Mouse (Mus musculus) forebrain, embryonic 15.5 days (tissue): ENCODE measurements at regions not wholly inside any gene's neighbourhood (a gene's known extent, or its start where the extent isn't known, plus 50 kb on each side); places are given as distances from the start of the nearest gene placed in this dataset.

ENCODE experiments used
- ATAC-seq: fragments of 200-750 bp; cut with Nextera tagmentation; replicated peaks from 2 replicates; pipeline ENCODE4 v1.8.0; 2017; ENCODE audit warnings: mild to moderate bottlenecking, moderate TSS enrichment, moderate library complexity
- H3K27ac ChIP-seq: fragments of 300-500 bp; sonication (generic); replicated peaks from 2 replicates; pipeline ENCODE4 v1.5.1; 2015; ENCODE audit warnings: mild to moderate bottlenecking, inconsistent platforms
- H3K27me3 ChIP-seq: fragments of 300-500 bp; sonication (generic); 2 replicates; pipeline ENCODE4 v1.6.1; 2015; ENCODE audit warnings: inconsistent platforms
- H3K36me3 ChIP-seq: fragments of 300-500 bp; sonication (generic); 2 replicates; pipeline ENCODE4 v1.6.1; 2015; ENCODE audit warnings: mild to moderate bottlenecking, inconsistent platforms
- H3K4me1 ChIP-seq: fragments of 300-500 bp; sonication (generic); 2 replicates; pipeline ENCODE4 v1.6.1; 2015; ENCODE audit warnings: inconsistent platforms
- H3K4me2 ChIP-seq: fragments of 300-500 bp; sonication (generic); replicated peaks from 2 replicates; pipeline ENCODE4 v1.6.1; 2015; ENCODE audit warnings: mild to moderate bottlenecking, inconsistent platforms
- H3K4me3 ChIP-seq: fragments of 300-500 bp; sonication (generic); 2 replicates; pipeline ENCODE4 v1.5.1; 2015; ENCODE audit warnings: mild to moderate bottlenecking, inconsistent platforms
- H3K9ac ChIP-seq: fragments of 300-500 bp; sonication (generic); replicated peaks from 2 replicates; pipeline ENCODE4 v1.6.1; 2015; ENCODE audit warnings: mild to moderate bottlenecking, inconsistent platforms
- H3K9me3 ChIP-seq: fragments of 300-500 bp; sonication (generic); 2 replicates; pipeline ENCODE4 v1.6.1; 2016; ENCODE audit warnings: inconsistent platforms
- WGBS: fragments of 180-500 bp; shearing (Covaris S2); methylation state at CpG from one replicate; pipeline ENCODE4 v1.1.7; 2015; ENCODE audit warnings: mixed read lengths; 5-methylcytosine and 5-hydroxymethylcytosine counted together

DNA sequence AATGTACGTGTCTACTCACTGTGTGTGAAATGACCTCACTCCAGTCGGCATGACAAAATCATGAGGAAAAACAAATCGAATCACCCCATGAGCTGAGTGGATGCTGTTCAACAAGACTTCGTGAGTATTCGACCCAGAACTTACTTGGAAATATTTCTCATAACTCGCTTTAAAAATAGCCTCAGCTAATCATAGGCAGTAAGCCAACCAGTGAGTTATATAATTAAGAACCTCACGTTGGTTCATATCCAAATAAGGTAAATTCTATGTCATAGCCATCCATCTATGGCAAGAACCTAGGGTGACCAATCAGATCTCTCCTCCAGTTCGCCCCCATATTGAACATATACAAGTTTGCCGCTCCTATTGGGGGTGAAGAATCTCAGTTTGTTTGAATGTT lies 466.5 kb upstream of the Gm19410 start:
- Histone ChIP-seq H3K4me1 (peaks cover 17% of the 10 kb centered on the region), H3K27ac (no peak overlapping the region), H3K27me3 (no peaks in the 10 kb centered on the region), H3K9ac (no peak overlapping the region), H3K9me3 (no peaks in the 10 kb centered on the region), H3K36me3 (no peaks in the 10 kb centered on the region), H3K4me2 (no peak overlapping the region), H3K4me3 (no peak overlapping the region)
- WGBS: 91% methylated on average over 9 of the region's 9 CpGs
- no peak for ATAC-seq

DNA sequence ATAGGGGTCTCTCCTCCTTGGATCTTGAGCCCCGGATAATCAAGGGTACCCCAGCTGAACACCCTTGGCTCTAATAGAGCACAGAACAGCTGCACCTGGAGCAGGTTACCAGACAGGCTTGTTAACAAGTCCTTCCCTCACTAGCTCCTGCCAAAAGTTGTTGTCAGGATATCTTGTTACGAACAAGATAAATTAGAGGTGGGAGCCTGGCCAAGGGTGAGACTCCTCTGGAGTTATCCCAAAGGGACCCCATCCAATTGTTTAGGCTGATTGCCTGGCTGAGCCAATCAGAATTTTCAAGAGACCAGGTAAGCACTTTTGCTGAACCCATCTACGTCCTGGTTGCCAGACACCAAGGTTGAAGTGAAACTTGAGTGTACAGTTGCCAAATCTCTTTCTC lies 465.2 kb upstream of the Gm19410 start:
- H3K4me3 ChIP-seq: no peak overlapping the region
- H3K36me3 ChIP-seq: no peaks in the 10 kb centered on the region
- H3K9ac ChIP-seq: no peak overlapping the region
- H3K4me2 ChIP-seq: no peak overlapping the region
- ATAC-seq: peak; percentile 53
- peaks cover 17% of the 10 kb centered on the region for H3K4me1 ChIP-seq
- H3K27me3 ChIP-seq: no peaks in the 10 kb centered on the region
- WGBS: 38% methylated on average over 3 of the region's 3 CpGs
- peak overlapping the region; percentile 13; the same call in 1 of the 2 replicates for H3K27ac ChIP-seq
- H3K9me3 ChIP-seq: no peaks in the 10 kb centered on the region

DNA sequence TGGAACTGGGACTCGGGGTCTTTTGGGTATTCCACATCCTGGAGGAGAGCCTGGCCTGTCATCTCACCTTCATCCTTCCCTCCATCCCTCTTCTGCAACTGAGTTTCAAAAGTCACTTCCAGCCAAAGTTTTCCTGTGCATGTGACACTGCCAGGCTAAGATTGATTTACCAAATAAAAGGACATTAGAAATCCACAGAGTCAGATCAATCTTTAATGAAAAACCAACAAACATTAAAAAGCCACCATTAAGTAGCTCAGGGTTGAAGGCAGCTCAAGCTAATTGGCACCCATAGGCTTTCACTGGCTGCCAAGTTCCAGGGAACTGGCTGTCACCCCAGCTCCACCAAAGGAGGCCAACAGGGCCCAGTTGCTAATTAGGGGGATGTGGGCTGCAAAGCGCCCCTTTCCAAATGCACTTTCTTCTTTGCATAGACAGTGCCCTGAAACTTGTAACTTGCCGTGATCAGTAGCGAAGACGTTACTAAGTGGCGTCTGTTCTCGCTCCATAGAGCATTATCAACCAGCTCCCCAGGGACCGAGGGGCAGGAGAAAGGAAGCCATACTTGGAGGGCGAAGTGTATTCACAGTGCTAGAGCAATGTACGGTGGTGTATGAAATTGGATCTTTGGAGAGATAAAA lies 464.6 kb upstream of the Gm19410 start:
- 44% methylated on average over 10 of the region's 10 CpGs for WGBS
- no peaks in the 10 kb centered on the region for H3K27me3 ChIP-seq
- peak; percentile 94 for ATAC-seq
- H3K27ac ChIP-seq: peak overlapping the region; percentile 24; the same call in 1 of the 2 replicates
- no peak overlapping the region for H3K4me2 ChIP-seq
- H3K4me3 ChIP-seq: no peak overlapping the region
- no peaks in the 10 kb centered on the region for H3K9me3 ChIP-seq
- H3K4me1 ChIP-seq: peaks cover 17% of the 10 kb centered on the region
- no peaks in the 10 kb centered on the region for H3K36me3 ChIP-seq
- H3K9ac ChIP-seq: no peak overlapping the region

DNA sequence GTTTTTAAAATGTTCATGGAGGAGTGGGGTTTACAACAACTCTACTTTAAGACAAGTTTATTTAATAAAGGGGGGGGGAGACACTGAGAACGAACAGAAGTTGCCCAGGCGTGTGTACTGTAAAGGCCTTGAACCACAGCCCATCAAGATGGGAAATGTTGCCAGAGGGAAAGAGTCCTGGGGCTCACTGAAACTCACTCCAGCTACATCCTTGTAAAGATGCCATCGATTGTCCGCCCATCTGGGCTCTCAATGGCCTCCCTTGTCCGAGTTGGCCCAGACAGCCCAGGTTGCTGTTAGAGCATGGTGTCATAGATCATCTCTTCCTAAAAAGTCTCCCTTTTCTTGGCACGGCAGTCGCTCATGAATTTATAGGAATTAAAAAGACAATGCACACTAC lies 462.7 kb upstream of the Gm19410 start:
- WGBS: 93% methylated on average over 7 of the region's 7 CpGs
- H3K4me1 ChIP-seq: peaks cover 17% of the 10 kb centered on the region
- no peak overlapping the region for H3K4me2 ChIP-seq
- no peaks in the 10 kb centered on the region for H3K36me3 ChIP-seq
- ATAC-seq: no peak
- H3K9ac ChIP-seq: no peak overlapping the region
- no peak overlapping the region for H3K4me3 ChIP-seq
- H3K27ac ChIP-seq: no peak overlapping the region
- H3K27me3 ChIP-seq: no peaks in the 10 kb centered on the region
- no peaks in the 10 kb centered on the region for H3K9me3 ChIP-seq

DNA sequence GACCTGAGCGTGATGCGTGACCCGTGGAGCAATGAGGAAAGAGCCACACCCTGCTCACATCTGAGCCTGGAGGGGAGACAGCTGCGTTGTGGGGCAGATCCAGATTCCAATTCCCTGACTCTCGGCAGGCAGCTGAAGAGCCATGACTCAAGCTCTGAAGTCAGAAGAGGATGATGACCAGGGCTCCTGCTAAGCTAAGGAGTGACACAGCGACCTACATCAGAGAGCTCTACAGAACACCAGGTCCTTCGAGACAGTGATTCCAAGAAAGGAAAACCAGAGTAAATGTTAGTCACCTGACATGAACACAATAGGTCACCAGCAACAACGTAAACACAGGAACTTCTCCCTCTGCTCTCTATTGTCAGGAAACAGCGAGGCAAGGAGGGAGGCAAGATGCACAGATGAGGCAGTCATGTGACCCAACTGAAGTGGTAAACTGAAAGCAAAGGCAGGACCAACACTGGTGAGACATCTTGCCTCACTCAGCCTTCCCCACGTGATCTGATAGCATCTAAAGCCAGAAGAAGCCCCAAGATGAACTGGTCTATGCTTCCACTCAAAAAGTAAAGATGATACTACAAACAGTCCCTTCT lies 444.2 kb upstream of the Gm19410 start:
- Histone ChIP-seq H3K4me1 (no peaks in the 10 kb centered on the region), H3K9ac (no peak overlapping the region), H3K4me3 (no peak overlapping the region), H3K36me3 (no peaks in the 10 kb centered on the region), H3K27me3 (no peaks in the 10 kb centered on the region), H3K9me3 (no peaks in the 10 kb centered on the region), H3K4me2 (no peak overlapping the region), H3K27ac (no peak overlapping the region)
- ATAC-seq: no peak
- 86% methylated on average over 10 of the region's 10 CpGs for WGBS

DNA sequence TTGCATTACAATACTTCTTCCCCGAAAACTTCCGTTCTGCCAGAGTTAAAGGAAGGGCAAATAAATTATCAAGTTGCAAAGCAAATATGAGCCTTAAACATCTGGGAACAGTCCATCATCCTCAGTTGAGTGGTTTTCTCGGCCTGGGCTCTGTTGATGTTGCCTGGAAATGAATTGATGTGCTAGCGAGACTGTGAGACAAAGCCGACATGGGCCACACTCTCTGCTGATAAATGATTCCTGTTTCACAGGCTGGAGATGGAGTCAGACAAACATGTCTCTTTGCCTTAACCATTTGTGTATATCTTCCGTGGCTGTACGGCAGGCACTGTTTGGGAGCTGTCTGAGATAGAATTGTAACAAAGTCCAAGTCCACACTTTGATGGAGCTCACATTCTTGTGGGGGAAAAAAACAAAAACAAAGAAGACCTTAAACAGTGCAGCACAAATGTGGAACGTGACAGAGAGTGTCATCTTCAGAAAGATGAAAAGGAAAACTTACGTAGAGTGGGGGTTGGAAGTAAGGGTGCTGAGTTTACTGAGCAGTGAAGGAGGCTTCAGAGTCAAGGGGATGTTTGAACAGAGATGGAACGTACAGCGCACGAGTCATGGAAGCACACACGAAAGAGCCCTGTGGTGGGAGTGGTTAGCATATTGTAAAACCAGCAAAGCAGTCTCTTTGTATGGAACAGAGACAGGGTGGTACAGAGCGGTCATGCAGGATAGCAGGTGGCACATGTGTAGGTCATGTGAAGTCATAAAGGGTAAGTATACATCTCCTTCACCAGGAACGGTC lies 442.2 kb upstream of the Gm19410 start:
- 89% methylated on average over 15 of the region's 15 CpGs for WGBS
- ATAC-seq: no peak

More for the DNA sequence above, 442.2 kb upstream of the Gm19410 start:
- no peak overlapping the region for H3K4me2 ChIP-seq
- no peak overlapping the region for H3K9ac ChIP-seq
- H3K36me3 ChIP-seq: no peaks in the 10 kb centered on the region
- H3K9me3 ChIP-seq: no peaks in the 10 kb centered on the region
- H3K4me1 ChIP-seq: no peaks in the 10 kb centered on the region
- H3K4me3 ChIP-seq: no peak overlapping the region
- no peaks in the 10 kb centered on the region for H3K27me3 ChIP-seq
- H3K27ac ChIP-seq: no peak overlapping the region
